Mouse (Mus musculus): ENCODE measurements around the gene Zer1. TPM values are rescaled to one million over a fixed set of nuclear protein-coding genes. Genes with fewer than 3 reads are reported as not detected.
A peak's percentile ranks its signal among the peaks of the same experiment; 100 is the strongest.

The Zer1 gene
- total and polyA plus RNA-seq, 2 experiments from 2014 or later = 14.7 to 93.2 TPM

GRCm38 (mm10) chr2:30048699-30049388, 75.5 kb downstream of the Zer1 start, which contains the start of gene Wdr34:
Wdr34 (minus strand) TSS chr2:30048881.
- Histone ChIP-seq H3K4me1 (ENCODE audit: insufficient read depth, low read length) (no peaks in the 10 kb centered on the region), H3K9ac (replicated peaks; ENCODE audit: low read length, poor library complexity, severe bottlenecking) (peak within 1 kb of the TSS; percentile 79), H3K4me3 (ENCODE audit: low read depth, low read length) (peak within 1 kb of the TSS; percentile 73), H3K4me2 (ENCODE audit: low read depth, low read length, poor library complexity, severe bottlenecking) (peak within 1 kb of the TSS; percentile 65), H3K9me3 (ENCODE audit: low read length) (no peaks in the 10 kb centered on the region), H3K27me3 (ENCODE audit: insufficient read depth, low read length) (no peaks in the 10 kb centered on the region), H3K27ac (ENCODE audit: low read depth, low read length) (peak within 1 kb of the TSS; percentile 99), H3K36me3 (ENCODE audit: insufficient read depth, low read length) (peaks cover 5% of the 10 kb centered on the region; the same call in 1 of the 2 replicates)
- ATAC-seq (ENCODE audit: low FRiP score) = peak; percentile 92
- under 1% methylated on average over 53 of the region's 54 CpGs for WGBS
- no peak for TF ChIP-seq CTCF (IDR thresholded peaks at IDR 0.05)
- peak; percentile 97 for DNase-seq (ENCODE audit: low spot score)

- Histone ChIP-seq H3K27me3 (ENCODE audit: insufficient read depth, low read length) (no peaks in the 10 kb centered on the region), H3K36me3 (ENCODE audit: insufficient read depth, low read length) (peaks cover 5% of the 10 kb centered on the region; the same call in 1 of the 2 replicates), H3K4me3 (ENCODE audit: low read depth, low read length) (peak overlapping the region; percentile 73), H3K4me2 (ENCODE audit: low read depth, low read length, poor library complexity, severe bottlenecking) (peak overlapping the region; percentile 65), H3K4me1 (ENCODE audit: insufficient read depth, low read length) (no peaks in the 10 kb centered on the region), H3K27ac (ENCODE audit: low read depth, low read length) (peak overlapping the region; percentile 99), H3K9ac (replicated peaks; ENCODE audit: low read length, poor library complexity, severe bottlenecking) (peak overlapping the region; percentile 79), H3K9me3 (ENCODE audit: low read length) (no peaks in the 10 kb centered on the region)
- DNase-seq (ENCODE audit: low spot score) (no peak), ATAC-seq (ENCODE audit: low FRiP score) (no peak)
- 54% methylated on average over 11 of the region's 11 CpGs for WGBS
- TF ChIP-seq CTCF (IDR thresholded peaks at IDR 0.05) = no peak
Measured at GRCm38 (mm10) chr2:30048101-30048501, 76.3 kb downstream of the Zer1 start.

Other genes starting within 250 kb of the Zer1 start
- 77.0 and 102 TPM in 2 replicates for gene Odf2, start 235.4 kb downstream of the Zer1 start, total RNA-seq (2014; rRNA removed)
- 72.0 and 90.9 TPM in 2 replicates for gene Odf2, start 235.4 kb downstream of the Zer1 start, polyA plus RNA-seq (2015; fragmentation: Nextera tagmentation; extraction: Ambion mirVana)
- 37.7 and 45.5 TPM in 2 replicates for gene Gle1, start 189.2 kb downstream of the Zer1 start, total RNA-seq (2014; rRNA removed)
- gene Gle1, start 189.2 kb downstream of the Zer1 start, polyA plus RNA-seq (2015; fragmentation: Nextera tagmentation; extraction: Ambion mirVana) = 55.0 and 56.0 TPM in 2 replicates
- gene Sptan1, start 159.0 kb downstream of the Zer1 start, total RNA-seq (2014; rRNA removed) = 796 and 822 TPM in 2 replicates
- 193 and 200 TPM in 2 replicates for gene Sptan1, start 159.0 kb downstream of the Zer1 start, polyA plus RNA-seq (2015; fragmentation: Nextera tagmentation; extraction: Ambion mirVana)
- gene Wdr34, start 75.7 kb downstream of the Zer1 start, total RNA-seq (2014; rRNA removed) = 87.3 and 96.1 TPM in 2 replicates
- gene Wdr34, start 75.7 kb downstream of the Zer1 start, polyA plus RNA-seq (2015; fragmentation: Nextera tagmentation; extraction: Ambion mirVana) = 76.2 and 82.7 TPM in 2 replicates
- gene Set, start 67.2 kb downstream of the Zer1 start, total RNA-seq (2014; rRNA removed) = 190 and 269 TPM in 2 replicates
- 302 and 345 TPM in 2 replicates for gene Set, start 67.2 kb downstream of the Zer1 start, polyA plus RNA-seq (2015; fragmentation: Nextera tagmentation; extraction: Ambion mirVana)
- 1.7 and 2.4 TPM in 2 replicates for gene Pkn3, start 46.9 kb downstream of the Zer1 start, total RNA-seq (2014; rRNA removed)
- gene Pkn3, start 46.9 kb downstream of the Zer1 start, polyA plus RNA-seq (2015; fragmentation: Nextera tagmentation; extraction: Ambion mirVana) = 0.73 and 1.2 TPM in 2 replicates
- gene Zdhhc12, start 30.9 kb downstream of the Zer1 start, total RNA-seq (2014; rRNA removed) = 17.7 and 30.7 TPM in 2 replicates
- 23.8 and 28.9 TPM in 2 replicates for gene Zdhhc12, start 30.9 kb downstream of the Zer1 start, polyA plus RNA-seq (2015; fragmentation: Nextera tagmentation; extraction: Ambion mirVana)
- 141 and 168 TPM in 2 replicates for gene Tbc1d13, start 9.2 kb upstream of the Zer1 start, total RNA-seq (2014; rRNA removed)
- gene Tbc1d13, start 9.2 kb upstream of the Zer1 start, polyA plus RNA-seq (2015; fragmentation: Nextera tagmentation; extraction: Ambion mirVana) = 8.1 and 10.6 TPM in 2 replicates
- gene Endog, start 46.9 kb upstream of the Zer1 start, total RNA-seq (2014; rRNA removed) = 43.7 and 51.3 TPM in 2 replicates
- 38.9 and 42.2 TPM in 2 replicates for gene Endog, start 46.9 kb upstream of the Zer1 start, polyA plus RNA-seq (2015; fragmentation: Nextera tagmentation; extraction: Ambion mirVana)
- 38.4 and 47.6 TPM in 2 replicates for gene Spout1, start 53.9 kb upstream of the Zer1 start, total RNA-seq (2014; rRNA removed)
- 55.9 and 60.8 TPM in 2 replicates for gene Spout1, start 53.9 kb upstream of the Zer1 start, polyA plus RNA-seq (2015; fragmentation: Nextera tagmentation; extraction: Ambion mirVana)
- 21.9 and 26.4 TPM in 2 replicates for gene Kyat1, start 81.3 kb upstream of the Zer1 start, total RNA-seq (2014; rRNA removed)
- gene Kyat1, start 81.3 kb upstream of the Zer1 start, polyA plus RNA-seq (2015; fragmentation: Nextera tagmentation; extraction: Ambion mirVana) = 16.4 and 17.9 TPM in 2 replicates
- gene Lrrc8a, start 113.1 kb upstream of the Zer1 start, total RNA-seq (2014; rRNA removed) = 52.5 and 65.4 TPM in 2 replicates
- 55.3 and 56.0 TPM in 2 replicates for gene Lrrc8a, start 113.1 kb upstream of the Zer1 start, polyA plus RNA-seq (2015; fragmentation: Nextera tagmentation; extraction: Ambion mirVana)
- gene Gm28035, start 116.0 kb upstream of the Zer1 start, total RNA-seq (2014; rRNA removed) = 3.4 and 6.0 TPM in 2 replicates
- 0.09 and 0.11 TPM in 2 replicates for gene Gm28035, start 116.0 kb upstream of the Zer1 start, polyA plus RNA-seq (2015; fragmentation: Nextera tagmentation; extraction: Ambion mirVana)
- 7.2 and 9.0 TPM in 2 replicates for gene Phyhd1, start 141.6 kb upstream of the Zer1 start, total RNA-seq (2014; rRNA removed)
- 3.9 and 4.4 TPM in 2 replicates for gene Phyhd1, start 141.6 kb upstream of the Zer1 start, polyA plus RNA-seq (2015; fragmentation: Nextera tagmentation; extraction: Ambion mirVana)
- gene Gm28038, start 156.5 kb upstream of the Zer1 start, total RNA-seq (2014; rRNA removed) = not detected in 2 replicates
- gene Gm28038, start 156.5 kb upstream of the Zer1 start, polyA plus RNA-seq (2015; fragmentation: Nextera tagmentation; extraction: Ambion mirVana) = not detected in 2 replicates
- gene Dolk, start 161.7 kb upstream of the Zer1 start, total RNA-seq (2014; rRNA removed) = 35.4 and 44.7 TPM in 2 replicates
- 38.7 and 42.9 TPM in 2 replicates for gene Dolk, start 161.7 kb upstream of the Zer1 start, polyA plus RNA-seq (2015; fragmentation: Nextera tagmentation; extraction: Ambion mirVana)
- gene Nup188, start 161.8 kb upstream of the Zer1 start, total RNA-seq (2014; rRNA removed) = 29.5 and 33.4 TPM in 2 replicates
- gene Nup188, start 161.8 kb upstream of the Zer1 start, polyA plus RNA-seq (2015; fragmentation: Nextera tagmentation; extraction: Ambion mirVana) = 12.2 and 15.7 TPM in 2 replicates
- gene Sh3glb2, start 234.8 kb upstream of the Zer1 start, total RNA-seq (2014; rRNA removed) = 375 and 403 TPM in 2 replicates
- gene Sh3glb2, start 234.8 kb upstream of the Zer1 start, polyA plus RNA-seq (2015; fragmentation: Nextera tagmentation; extraction: Ambion mirVana) = 185 and 199 TPM in 2 replicates
- gene Miga2, start 239.6 kb upstream of the Zer1 start, total RNA-seq (2014; rRNA removed) = 64.2 and 72.3 TPM in 2 replicates
- gene Miga2, start 239.6 kb upstream of the Zer1 start, polyA plus RNA-seq (2015; fragmentation: Nextera tagmentation; extraction: Ambion mirVana) = 28.7 and 34.8 TPM in 2 replicates

Measured in midbrain, postnatal 0 days (tissue).